Mouse (Mus musculus) stomach, embryonic 16.5 days (tissue): ENCODE results near the gene Pdik1l. TPM values are rescaled to one million over a fixed set of nuclear protein-coding genes. Genes with fewer than 3 reads are reported as not detected.
"Not testable (repeated sequence)": the region's sequence is repeated elsewhere in the genome, so short reads cannot be mapped to it uniquely, and the experiment has no call there.

Source experiments
- ATAC-seq: fragments of 200-750 bp; cut with Nextera tagmentation; 2 replicates; pipeline ENCODE4 v1.8.0; 2017; ENCODE audit warnings: moderate number of reproducible peaks, moderate TSS enrichment; ENCODE audit not compliant: insufficient read depth, low FRiP score
- H3K27ac ChIP-seq: fragments of 300-500 bp; sonication (generic); 2 replicates; pipeline ENCODE4 v1.5.1; 2014; ENCODE audit warnings: low read length
- H3K27me3 ChIP-seq: fragments of 300-500 bp; sonication (generic); 2 replicates; pipeline ENCODE4 v1.6.1; 2014; ENCODE audit warnings: low read length, control low read depth, mixed read lengths; ENCODE audit not compliant: control insufficient read depth, insufficient read depth
- H3K36me3 ChIP-seq: fragments of 300-500 bp; sonication (generic); 2 replicates; pipeline ENCODE4 v1.6.1; 2014; ENCODE audit warnings: low read length; ENCODE audit not compliant: control insufficient read depth, insufficient read depth
- H3K4me1 ChIP-seq: fragments of 300-500 bp; sonication (generic); 2 replicates; pipeline ENCODE4 v1.6.1; 2014; ENCODE audit warnings: low read length, control low read depth, mixed read lengths; ENCODE audit not compliant: control insufficient read depth, insufficient read depth
- H3K4me2 ChIP-seq: fragments of 300-500 bp; sonication (generic); 2 replicates; pipeline ENCODE4 v1.6.1; 2014; ENCODE audit warnings: low read depth, low read length, mixed read lengths
- H3K4me3 ChIP-seq: fragments of 300-500 bp; sonication (generic); replicated peaks from 2 replicates; pipeline ENCODE4 v1.5.1; 2014; ENCODE audit warnings: mild to moderate bottlenecking, low read length
- H3K9ac ChIP-seq: fragments of 300-500 bp; sonication (generic); 2 replicates; pipeline ENCODE4 v1.6.1; 2014; ENCODE audit warnings: low read length
- H3K9me3 ChIP-seq: fragments of 300-500 bp; sonication (generic); replicated peaks from 2 replicates; pipeline ENCODE4 v1.6.1; 2016; ENCODE audit warnings: low read length, control low read depth; ENCODE audit not compliant: control insufficient read depth
- WGBS: fragments of 180-500 bp; shearing (Covaris S2); extraction: QIAGEN DNeasy Blood & Tissue Kit; methylation state at CpG from one replicate; pipeline ENCODE4 v1.1.7; 2014; 5-methylcytosine and 5-hydroxymethylcytosine counted together
- polyA plus RNA-seq: library from polyadenylated mRNA; unstranded; fragments of >200 nt; fragmentation: Nextera tagmentation; extraction: Ambion mirVana; gene quantifications from 2 replicates; pipeline ENCODE4 v1.2.1, GENCODE M21; 2015

Gene Pdik1l
- polyA plus RNA-seq, 1 experiment from 2014 or later = 17.7 TPM

- no peaks in the 10 kb centered on the region for H3K4me1 ChIP-seq
- no peaks in the 10 kb centered on the region for H3K9me3 ChIP-seq
- H3K9ac ChIP-seq = 0 out of 2 replicates have a peak overlapping the region, but pooled peaks have one; percentile 8
- peak overlapping the region; percentile 64 for H3K27ac ChIP-seq
- WGBS = 3% methylated on average over 14 of the region's 14 CpGs
- peaks cover 11% of the 10 kb centered on the region for H3K36me3 ChIP-seq
- ATAC-seq = peak; percentile 72; the same call in 1 of the 2 replicates
- H3K4me3 ChIP-seq = peak overlapping the region; percentile 37
- H3K4me2 ChIP-seq = peak overlapping the region; percentile 52
- H3K27me3 ChIP-seq = no peaks in the 10 kb centered on the region
Observed at GRCm38 (mm10) chr4:134273417-134274345, 14.0 kb downstream of the Pdik1l start.

DNA sequence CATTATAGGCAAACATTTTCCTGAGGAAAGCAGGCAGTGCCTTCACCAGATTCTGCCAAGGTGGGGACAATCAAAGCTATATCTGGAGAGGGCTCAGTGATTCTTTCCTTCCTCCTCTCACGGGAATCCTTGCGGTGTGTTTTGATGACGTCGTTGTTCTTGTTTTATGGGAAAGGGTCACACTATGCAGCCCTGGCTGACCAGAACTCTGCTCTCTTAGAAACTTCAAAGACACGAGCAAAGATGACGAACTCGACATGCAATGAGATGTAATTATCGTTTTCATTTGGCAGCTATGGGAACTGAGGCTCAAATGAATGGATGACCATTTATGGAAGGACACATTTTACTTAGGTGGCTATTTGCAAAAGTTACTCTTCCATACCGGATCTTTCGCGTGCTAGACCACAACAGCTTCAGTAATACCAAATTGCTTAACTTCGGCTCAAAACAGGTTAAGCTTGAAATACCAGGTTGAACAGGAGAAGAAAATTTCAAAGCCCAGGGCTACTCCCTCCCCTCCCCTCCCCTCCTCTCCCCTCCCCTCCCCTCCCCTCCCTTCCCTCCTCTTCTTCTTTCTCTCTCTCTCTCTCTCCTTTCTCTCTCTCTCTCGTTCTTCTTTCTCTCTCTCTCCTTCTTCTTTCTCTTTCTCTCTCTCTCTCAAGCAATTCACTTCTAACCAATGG lies 14.8 kb downstream of the Pdik1l start:
- Histone ChIP-seq H3K9me3 (no peaks in the 10 kb centered on the region), H3K36me3 (peaks cover 11% of the 10 kb centered on the region), H3K27me3 (no peaks in the 10 kb centered on the region), H3K4me1 (no peaks in the 10 kb centered on the region), H3K4me2 (peak overlapping the region; percentile 52), H3K27ac (0 out of 2 replicates have a peak overlapping the region, but pooled peaks have one; percentile 64), H3K9ac (0 out of 2 replicates have a peak overlapping the region, but pooled peaks have one; percentile 54), H3K4me3 (peak overlapping the region; percentile 37)
- no peak for ATAC-seq
- WGBS = 17% methylated on average over 12 of the region's 13 CpGs

DNA sequence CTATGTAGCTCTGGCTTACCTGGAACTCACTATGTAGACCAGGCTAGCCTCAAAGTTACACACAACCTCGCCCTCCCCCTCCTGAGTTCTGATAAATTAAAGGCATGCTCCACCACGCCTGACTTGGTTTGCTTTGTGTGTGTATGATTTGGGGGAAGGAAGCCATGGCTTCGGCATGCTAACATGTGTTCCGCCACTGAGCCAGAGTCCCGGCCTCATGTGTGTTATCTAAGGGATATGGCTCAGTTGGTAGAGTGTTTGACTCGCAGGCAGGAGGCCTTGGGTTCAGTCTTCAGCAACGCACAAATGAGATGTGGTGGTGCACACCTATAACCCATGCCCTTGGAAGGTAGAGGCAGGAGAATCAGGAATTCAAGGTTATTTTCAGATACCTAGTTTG lies 15.7 kb downstream of the Pdik1l start:
- no peak for ATAC-seq
- Histone ChIP-seq H3K9me3 (no peaks in the 10 kb centered on the region), H3K4me2 (no peak overlapping the region), H3K27ac (no peak overlapping the region), H3K9ac (no peak overlapping the region), H3K27me3 (no peaks in the 10 kb centered on the region), H3K4me1 (no peaks in the 10 kb centered on the region), H3K36me3 (peaks cover 8% of the 10 kb centered on the region), H3K4me3 (no peak overlapping the region)
- WGBS = 82% methylated on average over 7 of the region's 7 CpGs

- ATAC-seq = not testable (repeated sequence)
Observed at GRCm38 (mm10) chr4:134269622-134270021, 18.1 kb downstream of the Pdik1l start.

GRCm38 (mm10) chr4:134268102-134268655 lies 19.5 kb downstream of the Pdik1l start:
- no peak overlapping the region for H3K4me2 ChIP-seq
- no peak for ATAC-seq

More at GRCm38 (mm10) chr4:134269622-134270021, 18.1 kb downstream of the Pdik1l start:
- not testable (repeated sequence) for H3K4me2 ChIP-seq, H3K4me3 ChIP-seq, H3K27ac ChIP-seq, H3K36me3 ChIP-seq, H3K9ac ChIP-seq, H3K27me3 ChIP-seq, H3K9me3 ChIP-seq, H3K4me1 ChIP-seq

GRCm38 (mm10) chr4:134265860-134266585 lies 21.7 kb downstream of the Pdik1l start:
- no peaks in the 10 kb centered on the region for H3K4me1 ChIP-seq
- no peak overlapping the region for H3K9ac ChIP-seq
- no peaks in the 10 kb centered on the region for H3K27me3 ChIP-seq
- 56% methylated on average over 9 of the region's 9 CpGs for WGBS
- H3K27ac ChIP-seq = no peak overlapping the region
- no peaks in the 10 kb centered on the region for H3K9me3 ChIP-seq
- no peak overlapping the region for H3K4me3 ChIP-seq
- H3K4me2 ChIP-seq = no peak overlapping the region
- no peaks in the 10 kb centered on the region for H3K36me3 ChIP-seq
- ATAC-seq = no peak

More at GRCm38 (mm10) chr4:134268102-134268655, 19.5 kb downstream of the Pdik1l start:
- Histone ChIP-seq H3K9me3 (no peaks in the 10 kb centered on the region), H3K4me1 (no peaks in the 10 kb centered on the region), H3K27ac (no peak overlapping the region), H3K9ac (no peak overlapping the region), H3K4me3 (no peak overlapping the region), H3K36me3 (no peaks in the 10 kb centered on the region), H3K27me3 (no peaks in the 10 kb centered on the region)
- 81% methylated on average over 19 of the region's 19 CpGs for WGBS

DNA sequence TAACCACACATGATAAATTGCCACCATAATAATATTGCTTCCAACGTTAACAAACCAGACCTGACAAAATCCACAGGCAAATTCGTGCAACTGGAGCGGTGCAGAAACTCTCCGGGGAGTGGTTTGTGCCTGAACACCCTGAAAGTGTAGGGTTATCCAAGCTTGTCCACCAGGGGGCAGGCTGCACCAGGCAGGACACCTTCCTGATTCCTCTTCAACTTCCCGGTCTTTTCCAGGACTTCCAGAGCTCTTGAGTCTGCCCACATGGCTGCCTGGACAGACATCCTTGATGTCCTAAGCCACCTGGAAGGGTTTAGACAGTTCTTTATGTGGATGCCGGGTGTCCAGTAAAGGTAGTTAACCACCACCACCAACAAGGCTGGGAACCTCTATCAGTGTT lies 24.5 kb downstream of the Pdik1l start:
- no peak overlapping the region for H3K9ac ChIP-seq
- no peaks in the 10 kb centered on the region for H3K36me3 ChIP-seq
- no peak for ATAC-seq
- H3K27ac ChIP-seq = no peak overlapping the region
- H3K27me3 ChIP-seq = no peaks in the 10 kb centered on the region
- no peaks in the 10 kb centered on the region for H3K4me1 ChIP-seq
- H3K9me3 ChIP-seq = no peaks in the 10 kb centered on the region
- H3K4me3 ChIP-seq = no peak overlapping the region
- 34% methylated on average over 6 of the region's 6 CpGs for WGBS
- no peak overlapping the region for H3K4me2 ChIP-seq

DNA sequence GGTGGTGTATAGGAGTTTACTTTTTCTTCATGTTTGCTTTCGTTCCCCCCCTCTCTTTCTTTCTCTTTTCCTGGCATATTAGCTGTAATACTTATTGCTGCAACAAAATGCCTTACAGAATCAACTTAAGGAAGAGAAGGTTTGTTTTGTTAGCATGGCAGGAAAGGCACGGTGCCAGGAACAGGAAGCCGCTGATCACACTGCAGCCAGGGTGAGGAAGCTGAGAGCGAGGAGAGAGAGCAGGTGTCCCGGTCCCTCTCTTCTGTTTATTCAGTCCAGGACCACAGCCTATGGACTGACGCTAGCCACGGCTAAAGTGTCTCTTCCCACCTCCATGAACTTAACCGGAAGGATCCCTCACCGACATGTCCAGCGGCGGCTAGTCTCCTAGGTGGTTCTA lies 29.3 kb downstream of the Pdik1l start:
- 45% methylated on average over 11 of the region's 11 CpGs for WGBS
- Histone ChIP-seq H3K4me3 (no peak overlapping the region), H3K4me1 (peaks cover 11% of the 10 kb centered on the region), H3K36me3 (no peaks in the 10 kb centered on the region), H3K4me2 (no peak overlapping the region), H3K9ac (no peak overlapping the region), H3K9me3 (no peaks in the 10 kb centered on the region), H3K27ac (no peak overlapping the region), H3K27me3 (0 out of 2 replicates have a peak, but pooled peaks cover under 1% of the 10 kb centered on the region)
- no peak for ATAC-seq
